Mouse (Mus musculus): ENCODE measurements around the gene Triap1.

GRCm38 (mm10) chr5:115312354-115312753 is 28.7 kb upstream of the Triap1 start:
- TF ChIP-seq CTCF (IDR thresholded peaks at IDR 0.05; ENCODE audit: low read depth) (no peak), EP300 (optimal IDR thresholded peaks at IDR 0.05) (no peak)
